Mouse (Mus musculus) megakaryocyte, embryonic 14.5 days (primary cell): ENCODE measurements around the gene Gmds.

Source experiments
- FLI1 ChIP-seq: IDR thresholded peaks from 2 replicates; pipeline ENCODE4 v1.6.1; 2012; ENCODE audit warnings: low read length, inconsistent platforms, mixed read lengths
- GATA1 ChIP-seq: IDR thresholded peaks from 3 replicates; pipeline ENCODE4 v1.6.1; 2012; ENCODE audit warnings: mixed read lengths, low read length, inconsistent platforms, borderline replicate concordance

DNA sequence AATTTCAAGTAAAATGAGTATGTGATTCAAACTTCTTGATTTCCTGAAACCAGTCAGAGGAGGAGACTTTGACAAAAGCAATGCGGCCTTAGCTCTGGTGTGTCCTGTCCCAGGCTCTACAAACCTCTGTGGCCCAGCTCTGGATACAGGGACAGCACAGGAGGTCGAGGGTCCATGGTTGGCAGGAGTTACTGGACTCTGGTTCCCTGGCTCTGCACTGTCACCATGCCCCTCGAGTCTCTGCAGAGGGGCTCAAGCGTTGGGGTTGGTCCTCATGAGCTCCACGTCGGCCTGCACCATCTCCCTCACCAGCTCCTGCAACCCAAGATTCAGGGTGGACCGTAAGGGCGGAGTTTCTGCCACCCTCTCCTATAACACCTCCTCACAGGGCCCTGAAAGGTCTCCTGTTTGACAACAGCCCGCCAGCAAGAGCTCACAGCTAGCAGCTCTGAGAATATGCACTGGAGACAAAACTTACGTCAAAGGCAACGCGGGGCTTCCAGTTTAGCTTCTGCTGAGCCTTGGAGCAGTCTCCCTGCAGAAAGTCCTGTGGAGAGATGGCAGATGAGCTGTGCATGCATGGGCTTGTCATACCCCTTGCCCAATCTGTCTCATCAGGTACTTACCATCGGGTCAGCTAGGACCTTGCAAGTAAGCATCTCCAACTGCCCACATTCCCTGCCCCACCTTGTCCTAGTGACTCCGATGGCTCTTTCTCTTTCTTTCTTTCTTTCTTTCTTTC lies 518.7 kb downstream of the Gmds start:
- TF ChIP-seq GATA1, result no peak
- TF ChIP-seq FLI1, result no peak
